Mouse (Mus musculus) C2C12 (cell line): ENCODE results near the gene Gpatch1. TPM values are rescaled to one million over a fixed set of nuclear protein-coding genes. Genes with fewer than 3 reads are reported as not detected.

ENCODE experiments used
- H3K27me3 ChIP-seq: one replicate; pipeline ENCODE4 v1.6.1; 2011; ENCODE audit not compliant: control insufficient read depth, insufficient read depth, insufficient read length
- H3K36me3 ChIP-seq: one replicate; pipeline ENCODE4 v1.6.1; 2011; ENCODE audit not compliant: control insufficient read depth, insufficient read depth
- H3K4me3 ChIP-seq: one replicate; pipeline ENCODE4 v1.5.1; 2011; ENCODE audit warnings: mild to moderate bottlenecking, control low read depth; ENCODE audit not compliant: poor library complexity, insufficient read depth, severe bottlenecking
- H3K79me2 ChIP-seq: one replicate; pipeline ENCODE4 v1.6.1; 2011; ENCODE audit not compliant: control insufficient read depth, insufficient read depth
- H3K79me3 ChIP-seq: one replicate; pipeline ENCODE4 v1.6.1; 2011; ENCODE audit warnings: low read depth, control low read depth
- H3ac ChIP-seq: one replicate; pipeline ENCODE3; 2011; ENCODE audit warnings: low read depth; ENCODE audit not compliant: control insufficient read depth, insufficient read length
- CEBPB ChIP-seq: IDR thresholded peaks from one replicate; pipeline ENCODE4 v1.6.1; 2011; ENCODE audit warnings: low read depth, mild to moderate bottlenecking, control low read depth, moderate library complexity
- CTCF ChIP-seq: IDR thresholded peaks from one replicate; pipeline ENCODE4 v1.5.1; 2011; ENCODE audit not compliant: control insufficient read depth, insufficient read depth, insufficient read length
- MYOD1 ChIP-seq: IDR thresholded peaks from one replicate; pipeline ENCODE4 v1.6.1; 2011; ENCODE audit warnings: low read depth; ENCODE audit not compliant: control insufficient read depth, insufficient read length
- MYOG ChIP-seq: IDR thresholded peaks from one replicate; pipeline ENCODE4 v1.6.1; 2011; ENCODE audit not compliant: control insufficient read depth, insufficient read length; ENCODE audit errors: extremely low read depth
- USF1 ChIP-seq: IDR thresholded peaks from one replicate; pipeline ENCODE4 v1.6.1; 2011; ENCODE audit warnings: low read depth, mild to moderate bottlenecking, control low read depth, moderate library complexity
- polyA plus RNA-seq: library from polyadenylated mRNA; unstranded; fragments of >200 nt; fragmentation: generic; extraction: Trizol; gene quantifications from one replicate; pipeline ENCODE4 v1.2.1, GENCODE M21; 2012; ENCODE audit warnings: missing spikeins

Gpatch1 gene
- polyA plus RNA-seq, 1 experiment, result 6.0 TPM

GRCm38 (mm10) chr7:35230333-35230732 is 87.9 kb downstream of the Gpatch1 start:
- no peak overlapping the region for H3ac ChIP-seq
- no peaks in the 10 kb centered on the region for H3K79me2 ChIP-seq
- H3K79me3 ChIP-seq, result no peaks in the 10 kb centered on the region
- no peaks in the 10 kb centered on the region for H3K27me3 ChIP-seq
- H3K36me3 ChIP-seq, result no peaks in the 10 kb centered on the region
- no peak overlapping the region for H3K4me3 ChIP-seq
- no peak for TF ChIP-seq USF1
- TF ChIP-seq MYOG, result no peak
- TF ChIP-seq CEBPB, result no peak
- TF ChIP-seq CTCF, result no peak
- TF ChIP-seq MYOD1, result no peak

Other genes starting within 250 kb of the Gpatch1 start
- 22.9 TPM for gene Cebpa, start 199.1 kb downstream of the Gpatch1 start, polyA plus RNA-seq
- gene Slc7a10, start 132.1 kb downstream of the Gpatch1 start, polyA plus RNA-seq, result not detected
- gene Lrp3, start 102.9 kb downstream of the Gpatch1 start, polyA plus RNA-seq, result 0.06 TPM
- 2.2 TPM for gene Rhpn2, start 15.7 kb upstream of the Gpatch1 start, polyA plus RNA-seq
- 14.0 TPM for gene Faap24, start 78.4 kb upstream of the Gpatch1 start, polyA plus RNA-seq
- 20.5 TPM for gene Cep89, start 78.6 kb upstream of the Gpatch1 start, polyA plus RNA-seq
- not detected for gene Slc7a9, start 130.4 kb upstream of the Gpatch1 start, polyA plus RNA-seq
- not detected for gene Tdrd12, start 219.3 kb upstream of the Gpatch1 start, polyA plus RNA-seq
- 33.9 TPM for gene Nudt19, start 237.9 kb upstream of the Gpatch1 start, polyA plus RNA-seq